Mouse (Mus musculus) gonadal fat pad, adult 2 months (tissue): ENCODE measurements at regions not wholly inside any gene's neighbourhood (a gene's known extent, or its start where the extent isn't known, plus 50 kb on each side); places are given as distances from the start of the nearest gene placed in this dataset.

Source experiments
- DNase-seq: peaks from one replicate; pipeline ENCODE4 v3.0.0-alpha.2; 2012; ENCODE audit warnings: low read depth

- no peak for DNase-seq
Measured at GRCm38 (mm10) chr14:57224381-57224780, 91.0 kb upstream of the Gjb6 start.

GRCm38 (mm10) chr14:57220343-57220742 lies 86.9 kb upstream of the Gjb6 start:
- peak; percentile 79 for DNase-seq

GRCm38 (mm10) chr14:57219643-57220042 lies 86.2 kb upstream of the Gjb6 start:
- DNase-seq: no peak

GRCm38 (mm10) chr14:57219097-57219618 lies 85.7 kb upstream of the Gjb6 start:
- DNase-seq: peak; percentile 96

GRCm38 (mm10) chr14:57187814-57188213 lies 54.4 kb upstream of the Gjb6 start:
- no peak for DNase-seq
